Mouse (Mus musculus): ENCODE results near the gene Tubb4b. TPM values are rescaled to one million over a fixed set of nuclear protein-coding genes. Genes with fewer than 3 reads are reported as not detected.

Gene Tubb4b
- polyA plus RNA-seq, 1 experiment from 2014 or later: 655 TPM

- 70% methylated on average over 23 of the region's 23 CpGs for WGBS
- DNase-seq (ENCODE audit: low spot score): no peak
- Histone ChIP-seq H3K27ac (no peak overlapping the region), H3K27me3 (ENCODE audit: insufficient read depth, poor library complexity, severe bottlenecking) (peaks cover 18% of the 10 kb centered on the region; the same call in 1 of the 2 replicates), H3K36me3 (peaks cover 9% of the 10 kb centered on the region), H3K4me1 (replicated peaks) (peaks cover 28% of the 10 kb centered on the region), H3K9me3 (no peaks in the 10 kb centered on the region), H3K4me3 (no peak overlapping the region)
These were observed 11.1 kb downstream of the Tubb4b start for GRCm38 (mm10) chr2:25213266-25213865.

GRCm38 (mm10) chr2:25211121-25211670 is 13.3 kb downstream of the Tubb4b start, which contains the start of gene Nelfb:
TSS of gene Nelfb (minus strand) at chr2:25211489.
- DNase-seq (ENCODE audit: low spot score): peak; percentile 94
- H3K4me3 ChIP-seq: peak within 1 kb of the TSS; percentile 93
- peaks cover 31% of the 10 kb centered on the region for H3K36me3 ChIP-seq
- peaks cover 18% of the 10 kb centered on the region; the same call in 1 of the 2 replicates for H3K27me3 ChIP-seq (ENCODE audit: insufficient read depth, poor library complexity, severe bottlenecking)
- H3K27ac ChIP-seq: peak within 1 kb of the TSS; percentile 99
- under 1% methylated on average over 44 of the region's 44 CpGs for WGBS
- peaks cover 27% of the 10 kb centered on the region for H3K4me1 ChIP-seq (replicated peaks)
- H3K9me3 ChIP-seq: no peaks in the 10 kb centered on the region

GRCm38 (mm10) chr2:25210686-25211085 is 13.8 kb downstream of the Tubb4b start:
- Histone ChIP-seq H3K27me3 (ENCODE audit: insufficient read depth, poor library complexity, severe bottlenecking) (peaks cover 18% of the 10 kb centered on the region; the same call in 1 of the 2 replicates), H3K4me1 (replicated peaks) (peaks cover 27% of the 10 kb centered on the region), H3K27ac (peak overlapping the region; percentile 99), H3K36me3 (peaks cover 36% of the 10 kb centered on the region), H3K4me3 (peak overlapping the region; percentile 93), H3K9me3 (no peaks in the 10 kb centered on the region)
- WGBS: under 1% methylated on average over 24 of the region's 24 CpGs
- DNase-seq (ENCODE audit: low spot score): no peak

GRCm38 (mm10) chr2:25207593-25207992 is 16.9 kb downstream of the Tubb4b start:
- no peak for DNase-seq (ENCODE audit: low spot score)
- WGBS: 85% methylated on average over 1 of the region's 1 CpGs
- H3K4me3 ChIP-seq: no peak overlapping the region
- peaks cover 24% of the 10 kb centered on the region for H3K4me1 ChIP-seq (replicated peaks)
- peaks cover 5% of the 10 kb centered on the region; the same call in 1 of the 2 replicates for H3K27me3 ChIP-seq (ENCODE audit: insufficient read depth, poor library complexity, severe bottlenecking)
- no peaks in the 10 kb centered on the region for H3K9me3 ChIP-seq
- peaks cover 67% of the 10 kb centered on the region for H3K36me3 ChIP-seq
- H3K27ac ChIP-seq: no peak overlapping the region

- H3K9me3 ChIP-seq: no peaks in the 10 kb centered on the region
- 79% methylated on average over 4 of the region's 4 CpGs for WGBS
- no peak overlapping the region for H3K27ac ChIP-seq
- no peaks in the 10 kb centered on the region for H3K27me3 ChIP-seq (ENCODE audit: insufficient read depth, poor library complexity, severe bottlenecking)
- DNase-seq (ENCODE audit: low spot score): no peak
- no peak overlapping the region for H3K4me3 ChIP-seq
- peaks cover 99% of the 10 kb centered on the region for H3K36me3 ChIP-seq
- peaks cover under 1% of the 10 kb centered on the region; the same call in 1 of the 2 replicates for H3K4me1 ChIP-seq (replicated peaks)
These were observed 20.8 kb downstream of the Tubb4b start for GRCm38 (mm10) chr2:25203631-25204214.

GRCm38 (mm10) chr2:25200631-25201030 is 23.9 kb downstream of the Tubb4b start:
- no peaks in the 10 kb centered on the region for H3K9me3 ChIP-seq
- H3K27ac ChIP-seq: no peak overlapping the region
- peaks cover 74% of the 10 kb centered on the region for H3K36me3 ChIP-seq
- H3K27me3 ChIP-seq (ENCODE audit: insufficient read depth, poor library complexity, severe bottlenecking): peaks cover 21% of the 10 kb centered on the region
- no peak overlapping the region for H3K4me3 ChIP-seq
- no peak for DNase-seq (ENCODE audit: low spot score)
- 97% methylated on average over 2 of the region's 2 CpGs for WGBS
- peaks cover 17% of the 10 kb centered on the region for H3K4me1 ChIP-seq (replicated peaks)

GRCm38 (mm10) chr2:25197946-25198345 is 26.6 kb downstream of the Tubb4b start:
- Histone ChIP-seq H3K4me3 (no peak overlapping the region), H3K9me3 (no peaks in the 10 kb centered on the region), H3K36me3 (peaks cover 47% of the 10 kb centered on the region), H3K4me1 (replicated peaks) (peaks cover 34% of the 10 kb centered on the region), H3K27me3 (ENCODE audit: insufficient read depth, poor library complexity, severe bottlenecking) (peaks cover 43% of the 10 kb centered on the region), H3K27ac (no peak overlapping the region)
- DNase-seq (ENCODE audit: low spot score): no peak

GRCm38 (mm10) chr2:25197191-25197590 is 27.3 kb downstream of the Tubb4b start:
- Histone ChIP-seq H3K27ac (no peak overlapping the region), H3K9me3 (no peaks in the 10 kb centered on the region), H3K4me1 (replicated peaks) (peaks cover 34% of the 10 kb centered on the region), H3K36me3 (peaks cover 40% of the 10 kb centered on the region), H3K4me3 (no peak overlapping the region), H3K27me3 (ENCODE audit: insufficient read depth, poor library complexity, severe bottlenecking) (peaks cover 43% of the 10 kb centered on the region)
- DNase-seq (ENCODE audit: low spot score): no peak
- WGBS: 29% methylated on average over 2 of the region's 2 CpGs

- Histone ChIP-seq H3K27ac (no peak within 1 kb of the TSS; the same call in 1 of the 2 replicates), H3K27me3 (ENCODE audit: insufficient read depth, poor library complexity, severe bottlenecking) (peaks cover 43% of the 10 kb centered on the region), H3K9me3 (no peaks in the 10 kb centered on the region), H3K4me3 (peak within 1 kb of the TSS; percentile 38), H3K4me1 (replicated peaks) (peaks cover 34% of the 10 kb centered on the region), H3K36me3 (peaks cover 31% of the 10 kb centered on the region)
- WGBS: 14% methylated on average over 8 of the region's 8 CpGs
- no peak for DNase-seq (ENCODE audit: low spot score)
These were observed 28.1 kb downstream of the Tubb4b start, which contains the start of gene Tor4a for GRCm38 (mm10) chr2:25196172-25196954. TSS of gene Tor4a (minus strand) at chr2:25196886.

- WGBS: 20% methylated on average over 55 of the region's 55 CpGs
- DNase-seq (ENCODE audit: low spot score): no peak
- peak overlapping the region; percentile 38 for H3K4me3 ChIP-seq
- H3K9me3 ChIP-seq: no peaks in the 10 kb centered on the region
- peaks cover 23% of the 10 kb centered on the region for H3K36me3 ChIP-seq
- no peak overlapping the region; the same call in 1 of the 2 replicates for H3K27ac ChIP-seq
- peaks cover 34% of the 10 kb centered on the region for H3K4me1 ChIP-seq (replicated peaks)
- peaks cover 43% of the 10 kb centered on the region for H3K27me3 ChIP-seq (ENCODE audit: insufficient read depth, poor library complexity, severe bottlenecking)
These were observed 29.0 kb downstream of the Tubb4b start for GRCm38 (mm10) chr2:25195211-25196156.

- no peak for DNase-seq (ENCODE audit: low spot score)
- peak overlapping the region; percentile 38; the same call in 1 of the 2 replicates for H3K4me3 ChIP-seq
- peaks cover 43% of the 10 kb centered on the region for H3K27me3 ChIP-seq (ENCODE audit: insufficient read depth, poor library complexity, severe bottlenecking)
- peaks cover 34% of the 10 kb centered on the region for H3K4me1 ChIP-seq (replicated peaks)
- WGBS: 87% methylated on average over 17 of the region's 17 CpGs
- no peak overlapping the region for H3K27ac ChIP-seq
- H3K36me3 ChIP-seq: peaks cover 14% of the 10 kb centered on the region
- no peaks in the 10 kb centered on the region for H3K9me3 ChIP-seq
These were observed 29.9 kb downstream of the Tubb4b start for GRCm38 (mm10) chr2:25194486-25195171.
